Mouse (Mus musculus): ENCODE results near the gene Scube3. TPM values are rescaled to one million over a fixed set of nuclear protein-coding genes. Genes with fewer than 3 reads are reported as not detected.

Gene Scube3
- polyA plus RNA-seq, 1 experiment from 2014 or later: 8.7 TPM

GRCm38 (mm10) chr17:28148288-28148687 is 6.3 kb downstream of the Scube3 start:
- Histone ChIP-seq H3K36me3 (peaks cover 11% of the 10 kb centered on the region), H3K27ac (no peak overlapping the region), H3K4me2 (no peak overlapping the region), H3K9me3 (no peaks in the 10 kb centered on the region), H3K27me3 (peaks cover 13% of the 10 kb centered on the region), H3K4me3 (replicated peaks) (no peak overlapping the region), H3K9ac (replicated peaks) (no peak overlapping the region), H3K4me1 (replicated peaks) (peaks cover 64% of the 10 kb centered on the region)
- no peak for ATAC-seq (ENCODE audit: insufficient number of reproducible peaks, insufficient read depth, low FRiP score, low TSS enrichment, low read depth)
- WGBS: 61% methylated on average over 3 of the region's 3 CpGs

GRCm38 (mm10) chr17:28149734-28150133 is 7.8 kb downstream of the Scube3 start:
- H3K4me1 ChIP-seq (replicated peaks): peaks cover 54% of the 10 kb centered on the region
- H3K27ac ChIP-seq: no peak overlapping the region
- no peak overlapping the region for H3K4me2 ChIP-seq
- ATAC-seq (ENCODE audit: insufficient number of reproducible peaks, insufficient read depth, low FRiP score, low TSS enrichment, low read depth): no peak
- H3K36me3 ChIP-seq: peaks cover 23% of the 10 kb centered on the region
- 79% methylated on average over 8 of the region's 8 CpGs for WGBS
- H3K9ac ChIP-seq (replicated peaks): no peak overlapping the region
- peaks cover 6% of the 10 kb centered on the region for H3K27me3 ChIP-seq
- no peaks in the 10 kb centered on the region for H3K9me3 ChIP-seq
- no peak overlapping the region for H3K4me3 ChIP-seq (replicated peaks)

DNA sequence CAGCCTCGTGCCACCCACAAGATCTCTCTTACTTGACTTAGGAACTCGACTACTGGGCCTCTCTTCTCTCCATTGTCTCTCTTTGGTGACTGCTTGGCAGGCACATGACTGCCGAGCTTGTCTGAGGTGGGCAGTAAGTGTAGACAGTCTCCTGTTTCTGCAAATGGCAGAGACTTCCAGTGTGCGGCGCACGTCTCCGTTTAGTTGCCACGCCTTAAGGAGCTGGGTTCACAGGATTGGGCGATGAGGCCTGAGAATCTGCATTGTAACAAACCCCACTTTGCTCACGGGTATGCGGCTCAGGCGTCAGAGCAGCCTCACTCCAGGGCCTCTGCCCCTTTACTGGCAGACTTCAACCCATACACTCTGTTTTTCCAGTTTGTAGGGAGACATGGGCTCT is 8.5 kb downstream of the Scube3 start:
- no peak overlapping the region for H3K4me3 ChIP-seq (replicated peaks)
- peaks cover 29% of the 10 kb centered on the region for H3K36me3 ChIP-seq
- no peak overlapping the region for H3K4me2 ChIP-seq
- H3K9me3 ChIP-seq: no peaks in the 10 kb centered on the region
- 80% methylated on average over 12 of the region's 12 CpGs for WGBS
- H3K27ac ChIP-seq: no peak overlapping the region
- H3K27me3 ChIP-seq: peaks cover 2% of the 10 kb centered on the region
- H3K4me1 ChIP-seq (replicated peaks): peaks cover 47% of the 10 kb centered on the region
- no peak for ATAC-seq (ENCODE audit: insufficient number of reproducible peaks, insufficient read depth, low FRiP score, low TSS enrichment, low read depth)
- H3K9ac ChIP-seq (replicated peaks): no peak overlapping the region

DNA sequence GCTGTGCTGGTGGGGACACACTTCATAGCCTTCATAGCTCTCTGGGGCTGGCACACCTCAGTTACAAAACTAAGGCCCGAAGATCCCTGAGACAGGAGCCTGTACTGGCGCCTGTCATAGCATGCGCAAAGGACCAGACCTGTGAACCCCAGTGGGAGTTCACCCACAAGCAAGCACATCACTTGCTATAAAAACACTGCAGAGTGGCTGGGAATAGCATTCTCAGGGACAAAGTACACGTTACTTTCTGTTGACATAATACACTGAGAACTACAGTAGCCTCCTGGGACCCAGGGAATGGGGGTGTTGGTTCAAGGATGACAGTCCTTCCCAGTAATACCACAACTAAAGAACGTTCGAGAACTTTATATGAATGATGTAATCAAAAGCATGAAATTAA is 11.2 kb downstream of the Scube3 start:
- Histone ChIP-seq H3K9me3 (no peaks in the 10 kb centered on the region), H3K4me1 (replicated peaks) (peaks cover 36% of the 10 kb centered on the region), H3K36me3 (peaks cover 54% of the 10 kb centered on the region), H3K4me2 (no peak overlapping the region), H3K9ac (replicated peaks) (no peak overlapping the region), H3K27me3 (no peaks in the 10 kb centered on the region; the same call in 1 of the 2 replicates), H3K4me3 (replicated peaks) (no peak overlapping the region), H3K27ac (no peak overlapping the region)
- no peak for ATAC-seq (ENCODE audit: insufficient number of reproducible peaks, insufficient read depth, low FRiP score, low TSS enrichment, low read depth)
- 83% methylated on average over 6 of the region's 6 CpGs for WGBS

- 86% methylated on average over 8 of the region's 8 CpGs for WGBS
- Histone ChIP-seq H3K27ac (no peak overlapping the region), H3K9me3 (no peaks in the 10 kb centered on the region), H3K4me3 (replicated peaks) (no peak overlapping the region), H3K27me3 (peaks cover 7% of the 10 kb centered on the region; the same call in 1 of the 2 replicates), H3K4me2 (no peak overlapping the region), H3K9ac (replicated peaks) (no peak overlapping the region), H3K4me1 (replicated peaks) (peaks cover 39% of the 10 kb centered on the region), H3K36me3 (peaks cover 69% of the 10 kb centered on the region)
- ATAC-seq (ENCODE audit: insufficient number of reproducible peaks, insufficient read depth, low FRiP score, low TSS enrichment, low read depth): no peak
Measured at GRCm38 (mm10) chr17:28154970-28155369, 13.0 kb downstream of the Scube3 start.

DNA sequence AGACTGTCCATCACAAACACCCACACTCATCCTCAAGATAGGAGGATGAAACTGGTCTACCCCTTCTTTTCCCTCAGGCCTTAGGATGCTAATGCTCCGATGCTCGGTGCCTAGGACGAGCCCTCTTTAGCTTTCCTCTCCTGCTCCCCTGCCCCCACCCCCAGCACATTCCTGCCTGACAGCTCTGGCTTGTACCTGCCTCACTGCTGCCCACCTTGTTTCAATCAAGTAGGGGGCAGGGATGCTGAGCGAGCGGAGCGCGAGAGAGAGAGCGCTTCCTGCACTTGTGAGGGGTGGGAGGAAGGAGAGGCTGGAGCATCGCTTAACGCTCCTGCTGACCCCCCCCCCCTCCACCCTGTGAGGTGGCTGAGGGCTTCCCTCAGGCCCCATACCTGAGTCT is 18.4 kb downstream of the Scube3 start:
- Histone ChIP-seq H3K9me3 (no peaks in the 10 kb centered on the region), H3K4me3 (replicated peaks) (no peak overlapping the region), H3K36me3 (peaks cover 88% of the 10 kb centered on the region), H3K9ac (replicated peaks) (no peak overlapping the region), H3K27me3 (peaks cover 18% of the 10 kb centered on the region), H3K4me1 (replicated peaks) (peaks cover 54% of the 10 kb centered on the region), H3K27ac (peak overlapping the region; percentile 60; the same call in 1 of the 2 replicates), H3K4me2 (peak overlapping the region; percentile 39)
- 4% methylated on average over 10 of the region's 10 CpGs for WGBS
- peak; percentile 26 for ATAC-seq (ENCODE audit: insufficient number of reproducible peaks, insufficient read depth, low FRiP score, low TSS enrichment, low read depth)

DNA sequence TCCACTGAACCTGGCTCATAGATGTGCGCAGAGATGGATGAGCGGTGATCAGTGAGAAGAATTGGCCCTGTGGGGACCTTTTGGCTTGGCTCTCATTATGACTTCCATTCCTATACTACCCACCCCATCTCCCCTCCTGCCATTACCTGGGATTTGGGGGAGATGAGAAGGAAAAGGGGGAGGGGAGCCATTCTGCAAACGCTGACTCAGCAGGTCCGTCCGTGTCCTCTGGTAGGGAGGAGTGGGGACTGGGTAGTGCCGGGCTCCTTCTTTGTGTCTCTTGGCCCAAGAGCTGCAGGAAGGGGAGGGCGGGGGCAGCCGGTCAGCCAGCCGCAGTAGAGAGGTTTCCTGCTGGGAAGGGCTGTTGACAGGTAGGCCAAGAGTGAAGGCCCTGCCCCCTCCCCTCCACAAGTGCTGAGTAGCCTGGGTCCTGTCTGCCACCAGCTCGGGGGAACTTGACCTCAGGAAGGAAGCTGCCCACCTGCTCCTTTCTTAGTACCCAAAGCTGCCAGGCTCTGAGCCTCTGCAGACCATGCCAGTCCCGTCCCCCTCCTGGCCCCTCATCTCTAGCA is 19.5 kb downstream of the Scube3 start:
- peaks cover 54% of the 10 kb centered on the region for H3K4me1 ChIP-seq (replicated peaks)

GRCm38 (mm10) chr17:28163666-28164065 is 21.7 kb downstream of the Scube3 start:
- Histone ChIP-seq H3K27ac (no peak overlapping the region), H3K9me3 (no peaks in the 10 kb centered on the region), H3K27me3 (peaks cover 18% of the 10 kb centered on the region), H3K36me3 (peaks cover 90% of the 10 kb centered on the region), H3K4me3 (replicated peaks) (no peak overlapping the region), H3K4me2 (no peak overlapping the region), H3K4me1 (replicated peaks) (peaks cover 32% of the 10 kb centered on the region), H3K9ac (replicated peaks) (no peak overlapping the region)
- ATAC-seq (ENCODE audit: insufficient number of reproducible peaks, insufficient read depth, low FRiP score, low TSS enrichment, low read depth): peak; percentile 9; the same call in 1 of the 2 replicates
- 15% methylated on average over 6 of the region's 6 CpGs for WGBS

More for the DNA sequence above, 19.5 kb downstream of the Scube3 start:
- Histone ChIP-seq H3K27ac (0 out of 2 replicates have a peak overlapping the region, but pooled peaks have one; percentile 45), H3K27me3 (peaks cover 18% of the 10 kb centered on the region), H3K4me2 (peak overlapping the region; percentile 39; the same call in 1 of the 2 replicates), H3K9ac (replicated peaks) (no peak overlapping the region), H3K9me3 (no peaks in the 10 kb centered on the region), H3K36me3 (peaks cover 88% of the 10 kb centered on the region), H3K4me3 (replicated peaks) (no peak overlapping the region)
- 30% methylated on average over 11 of the region's 11 CpGs for WGBS
- ATAC-seq (ENCODE audit: insufficient number of reproducible peaks, insufficient read depth, low FRiP score, low TSS enrichment, low read depth): no peak

DNA sequence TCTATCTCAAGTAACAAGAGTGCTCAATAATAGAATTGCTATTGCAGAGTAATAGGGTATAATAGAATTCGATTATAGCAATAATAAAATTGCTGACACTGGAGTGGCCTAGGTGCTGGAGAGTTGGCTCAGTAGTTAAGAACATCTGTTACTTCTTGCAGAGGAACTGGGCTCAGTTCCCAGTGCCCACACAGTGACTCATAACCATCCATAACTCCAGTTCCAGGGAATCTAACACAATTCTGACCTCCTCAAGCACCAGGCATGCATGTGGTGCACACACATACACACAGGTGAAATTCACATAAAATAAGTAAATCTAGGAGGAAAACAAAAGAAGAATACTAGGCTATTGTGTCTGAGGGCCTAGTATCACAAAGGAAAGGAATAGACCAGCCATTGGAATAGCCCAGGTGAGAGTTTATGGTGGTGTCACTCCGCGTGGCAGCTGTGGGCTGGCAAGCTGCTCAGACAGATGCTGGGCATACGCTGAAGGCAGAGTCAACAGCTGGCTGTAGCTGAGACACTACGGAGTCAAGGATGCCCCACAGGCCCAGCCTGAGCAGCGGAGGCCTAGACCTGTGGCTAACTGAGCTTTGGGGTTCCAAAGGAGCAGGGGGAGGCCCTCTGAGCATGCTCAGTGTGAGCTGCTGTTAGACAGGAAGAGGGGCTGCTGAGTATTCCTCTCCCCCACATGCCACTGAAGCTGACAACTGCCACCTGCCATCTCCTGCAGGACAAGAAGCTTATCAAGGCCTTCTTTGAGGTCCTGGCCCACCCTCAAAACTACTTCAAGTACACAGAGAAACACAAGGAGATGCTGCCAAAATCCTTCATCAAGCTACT is 28.7 kb downstream of the Scube3 start:
- Histone ChIP-seq H3K9ac (replicated peaks) (no peak overlapping the region), H3K4me2 (no peak overlapping the region), H3K4me1 (replicated peaks) (peaks cover 24% of the 10 kb centered on the region), H3K4me3 (replicated peaks) (no peak overlapping the region), H3K27ac (no peak overlapping the region), H3K36me3 (peaks cover 71% of the 10 kb centered on the region), H3K27me3 (no peaks in the 10 kb centered on the region), H3K9me3 (no peaks in the 10 kb centered on the region)
- no peak for ATAC-seq (ENCODE audit: insufficient number of reproducible peaks, insufficient read depth, low FRiP score, low TSS enrichment, low read depth)
- WGBS: 92% methylated on average over 6 of the region's 6 CpGs

GRCm38 (mm10) chr17:28172690-28173089 is 30.7 kb downstream of the Scube3 start:
- no peak overlapping the region for H3K9ac ChIP-seq (replicated peaks)
- ATAC-seq (ENCODE audit: insufficient number of reproducible peaks, insufficient read depth, low FRiP score, low TSS enrichment, low read depth): no peak
- no peaks in the 10 kb centered on the region for H3K9me3 ChIP-seq
- H3K27me3 ChIP-seq: no peaks in the 10 kb centered on the region
- peak overlapping the region; percentile 73 for H3K27ac ChIP-seq
- H3K36me3 ChIP-seq: peaks cover 51% of the 10 kb centered on the region
- H3K4me3 ChIP-seq (replicated peaks): no peak overlapping the region
- H3K4me2 ChIP-seq: no peak overlapping the region
- H3K4me1 ChIP-seq (replicated peaks): peaks cover 35% of the 10 kb centered on the region
- 66% methylated on average over 9 of the region's 9 CpGs for WGBS

- H3K36me3 ChIP-seq: peaks cover 23% of the 10 kb centered on the region
- no peaks in the 10 kb centered on the region for H3K27me3 ChIP-seq
- no peaks in the 10 kb centered on the region for H3K9me3 ChIP-seq
- H3K9ac ChIP-seq (replicated peaks): peak within 1 kb of the TSS; percentile 90
- WGBS: under 1% methylated on average over 82 of the region's 82 CpGs
- H3K4me2 ChIP-seq: peak within 1 kb of the TSS; percentile 99
- H3K27ac ChIP-seq: peak within 1 kb of the TSS; percentile 93
- H3K4me3 ChIP-seq (replicated peaks): peak within 1 kb of the TSS; percentile 81
- peak; percentile 79 for ATAC-seq (ENCODE audit: insufficient number of reproducible peaks, insufficient read depth, low FRiP score, low TSS enrichment, low read depth)
- H3K4me1 ChIP-seq (replicated peaks): peaks cover 56% of the 10 kb centered on the region
Measured at GRCm38 (mm10) chr17:28176775-28177539, 35.0 kb downstream of the Scube3 start, which contains the start of gene Zfp523. Gene Zfp523, plus strand, starts transcription at chr17:28177129.

Measured in limb, embryonic 12.5 days (tissue).